Mouse (Mus musculus) liver, embryonic 16.5 days (tissue): ENCODE measurements around the gene Ppih. TPM values are rescaled to one million over a fixed set of nuclear protein-coding genes. Genes with fewer than 3 reads are reported as not detected.
A peak's percentile ranks its signal among the peaks of the same experiment; 100 is the strongest.

Experiments
- ATAC-seq: fragments of 200-750 bp; cut with Nextera tagmentation; 2 replicates; pipeline ENCODE4 v1.8.0; 2017; ENCODE audit warnings: low read depth, mild to moderate bottlenecking, moderate number of reproducible peaks, moderate library complexity
- H3K27ac ChIP-seq: fragments of 300-500 bp; sonication (generic); 2 replicates; pipeline ENCODE4 v1.5.1; 2014; ENCODE audit warnings: mild to moderate bottlenecking, low read length
- H3K27me3 ChIP-seq: fragments of 300-500 bp; sonication (generic); 2 replicates; pipeline ENCODE4 v1.6.1; 2014; ENCODE audit warnings: low read depth, low read length, mixed read lengths; ENCODE audit not compliant: control insufficient read depth, insufficient read depth
- H3K36me3 ChIP-seq: fragments of 300-500 bp; sonication (generic); 2 replicates; pipeline ENCODE4 v1.6.1; 2014; ENCODE audit warnings: mild to moderate bottlenecking; ENCODE audit not compliant: control insufficient read depth, insufficient read depth
- H3K4me1 ChIP-seq: fragments of 300-500 bp; sonication (generic); 2 replicates; pipeline ENCODE4 v1.6.1; 2014; ENCODE audit warnings: low read depth, low read length, mixed read lengths; ENCODE audit not compliant: control insufficient read depth
- H3K4me2 ChIP-seq: fragments of 300-500 bp; sonication (generic); 2 replicates; pipeline ENCODE4 v1.6.1; 2014; ENCODE audit warnings: low read depth, low read length, mixed read lengths
- H3K4me3 ChIP-seq: fragments of 300-500 bp; sonication (generic); 2 replicates; pipeline ENCODE4 v1.5.1; 2014; ENCODE audit warnings: low read depth, mild to moderate bottlenecking, low read length
- H3K9ac ChIP-seq: fragments of 300-500 bp; sonication (generic); 2 replicates; pipeline ENCODE4 v1.6.1; 2014; ENCODE audit warnings: low read depth, low read length
- H3K9me3 ChIP-seq: fragments of 300-500 bp; sonication (generic); replicated peaks from 2 replicates; pipeline ENCODE4 v1.6.1; 2016; ENCODE audit warnings: low read length; ENCODE audit not compliant: control insufficient read depth
- WGBS: fragments of 180-500 bp; shearing (Covaris S2); extraction: QIAGEN DNeasy Blood & Tissue Kit; methylation state at CpG from one replicate; pipeline ENCODE4 v1.1.7; 2014; ENCODE audit not compliant: insufficient replicate concordance; 5-methylcytosine and 5-hydroxymethylcytosine counted together
- polyA plus RNA-seq: library from polyadenylated mRNA; unstranded; fragments of >200 nt; fragmentation: Nextera tagmentation; extraction: Ambion mirVana; gene quantifications from 2 replicates; pipeline ENCODE4 v1.2.1, GENCODE M21; 2015

Gene Ppih
- polyA plus RNA-seq, 1 experiment from 2014 or later, result 37.7 TPM

DNA sequence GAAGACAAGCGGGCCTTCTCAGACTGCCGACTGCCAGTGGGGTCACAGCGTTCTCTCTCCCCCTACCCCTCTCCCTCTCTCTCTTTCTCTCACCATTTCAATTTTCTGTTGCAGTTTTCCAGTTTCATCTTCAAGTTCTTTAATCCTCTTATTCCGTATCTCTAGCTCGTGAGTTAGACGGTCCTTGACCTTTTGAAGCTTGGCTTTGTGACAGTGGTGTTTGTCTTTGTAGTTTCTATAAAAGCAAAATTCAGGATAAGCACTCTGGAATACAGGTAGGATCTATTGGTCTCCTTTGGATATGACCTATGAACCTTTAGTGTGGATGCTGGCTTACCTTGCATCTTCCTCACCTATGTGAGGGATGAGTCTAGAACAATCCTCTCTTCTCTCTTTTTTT is 13.1 kb upstream of the Ppih start:
- Histone ChIP-seq H3K36me3 (no peaks in the 10 kb centered on the region), H3K4me3 (no peak overlapping the region), H3K9ac (no peak overlapping the region), H3K4me2 (no peak overlapping the region), H3K27me3 (no peaks in the 10 kb centered on the region), H3K27ac (no peak overlapping the region), H3K9me3 (no peaks in the 10 kb centered on the region), H3K4me1 (no peaks in the 10 kb centered on the region)
- ATAC-seq, result no peak
- 69% methylated on average over 6 of the region's 6 CpGs for WGBS

DNA sequence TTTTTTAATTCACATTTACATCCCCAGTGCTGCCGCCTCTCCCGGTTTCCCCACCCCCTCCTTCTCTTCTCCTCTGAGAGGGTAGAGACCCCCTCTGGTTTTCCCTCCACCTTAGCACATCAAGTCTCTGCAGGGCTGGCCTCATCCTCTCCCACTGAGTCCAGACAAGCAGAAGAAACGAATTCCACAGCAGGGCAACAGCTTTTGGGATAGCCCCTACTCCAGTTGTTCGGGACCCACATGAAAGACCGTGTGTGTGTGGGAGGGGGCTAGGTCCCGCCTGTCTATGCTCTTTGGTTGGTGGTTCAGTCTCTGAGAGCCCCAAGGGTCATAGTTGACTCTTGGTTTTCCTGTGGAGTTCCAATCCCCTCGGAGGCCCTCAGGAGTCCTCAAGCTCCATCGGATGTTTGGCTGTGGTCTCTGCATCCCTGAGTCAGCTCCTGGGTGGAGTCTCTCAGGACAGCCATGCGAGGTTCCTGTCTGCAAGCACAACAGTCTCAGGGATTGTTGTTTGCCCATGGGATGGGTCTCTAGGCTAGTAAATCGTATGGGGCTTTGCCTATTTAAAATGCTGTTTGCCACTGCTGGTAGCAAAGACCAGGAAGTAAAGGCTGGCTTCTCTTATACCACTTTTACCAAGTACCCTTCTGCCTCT is 677 bp upstream of the Ppih start:
- H3K4me3 ChIP-seq, result peak overlapping the region; percentile 73
- 32% methylated on average over 10 of the region's 10 CpGs for WGBS

DNA sequence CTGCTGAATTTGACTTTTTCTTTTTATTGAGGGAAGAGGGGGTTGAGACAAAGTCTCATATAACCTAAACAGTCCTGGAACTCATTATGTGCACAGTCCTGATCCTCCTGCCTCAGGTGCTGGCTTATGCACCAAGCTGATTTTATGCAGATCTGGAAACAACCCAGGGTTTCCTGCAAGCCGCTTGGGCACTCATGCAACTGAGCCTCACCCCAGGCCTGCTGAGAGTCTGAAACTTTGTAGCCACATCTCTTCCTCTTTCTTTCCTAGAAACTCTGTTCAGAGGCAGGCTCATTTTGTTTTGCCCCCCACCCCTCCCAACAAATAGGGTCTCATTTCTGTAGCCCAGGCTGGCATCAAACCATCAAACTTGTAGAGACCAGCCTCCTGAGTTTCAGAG is 6.6 kb downstream of the Ppih start:
- Histone ChIP-seq H3K9ac (no peak overlapping the region), H3K27me3 (no peaks in the 10 kb centered on the region), H3K9me3 (no peaks in the 10 kb centered on the region), H3K4me1 (no peaks in the 10 kb centered on the region), H3K4me2 (no peak overlapping the region), H3K4me3 (no peak overlapping the region), H3K36me3 (peaks cover 37% of the 10 kb centered on the region), H3K27ac (no peak overlapping the region)
- 65% methylated on average over 1 of the region's 1 CpGs for WGBS
- no peak for ATAC-seq

More for the DNA sequence above, 677 bp upstream of the Ppih start:
- H3K9me3 ChIP-seq, result no peaks in the 10 kb centered on the region
- H3K36me3 ChIP-seq, result peaks cover 14% of the 10 kb centered on the region
- peak overlapping the region; percentile 63; the same call in 1 of the 2 replicates for H3K27ac ChIP-seq
- peak overlapping the region; percentile 83 for H3K4me2 ChIP-seq
- peak overlapping the region; percentile 70; the same call in 1 of the 2 replicates for H3K9ac ChIP-seq
- ATAC-seq, result peak; percentile 9; the same call in 1 of the 2 replicates
- H3K4me1 ChIP-seq, result peaks cover 11% of the 10 kb centered on the region
- no peaks in the 10 kb centered on the region for H3K27me3 ChIP-seq

GRCm38 (mm10) chr4:119305418-119305817 is 14.9 kb downstream of the Ppih start:
- Histone ChIP-seq H3K4me3 (no peak overlapping the region), H3K4me1 (no peaks in the 10 kb centered on the region), H3K36me3 (peaks cover 9% of the 10 kb centered on the region), H3K4me2 (no peak overlapping the region), H3K27ac (no peak overlapping the region), H3K27me3 (no peaks in the 10 kb centered on the region), H3K9ac (no peak overlapping the region), H3K9me3 (no peaks in the 10 kb centered on the region)
- WGBS, result 79% methylated on average over 5 of the region's 5 CpGs
- no peak for ATAC-seq

DNA sequence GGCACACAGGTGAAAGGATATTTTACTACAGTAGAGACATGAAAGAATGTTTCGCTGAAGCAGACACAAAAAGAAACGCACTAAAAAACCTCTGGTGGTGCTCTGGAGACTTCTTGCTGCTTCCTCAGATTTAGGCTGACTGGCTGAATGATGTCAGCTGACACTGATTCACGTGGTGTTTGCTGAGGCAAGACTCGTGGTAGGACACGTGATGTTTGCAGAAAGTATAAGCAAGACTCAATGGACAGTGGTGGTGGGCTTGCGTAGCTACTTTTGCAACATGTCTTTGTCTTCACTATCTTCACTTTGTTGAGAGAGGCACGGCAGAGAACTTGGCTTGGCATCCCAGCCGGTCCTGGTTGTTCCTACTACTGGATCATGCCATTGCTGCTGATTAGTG is 17.1 kb downstream of the Ppih start:
- 71% methylated on average over 8 of the region's 8 CpGs for WGBS
- ATAC-seq, result no peak
- Histone ChIP-seq H3K9ac (no peak overlapping the region), H3K4me3 (no peak overlapping the region), H3K4me1 (no peaks in the 10 kb centered on the region), H3K4me2 (no peak overlapping the region), H3K9me3 (no peaks in the 10 kb centered on the region), H3K27me3 (no peaks in the 10 kb centered on the region), H3K36me3 (no peaks in the 10 kb centered on the region), H3K27ac (no peak overlapping the region)

- no peak for ATAC-seq
- Histone ChIP-seq H3K4me3 (no peak overlapping the region), H3K9ac (no peak overlapping the region), H3K27me3 (no peaks in the 10 kb centered on the region), H3K9me3 (no peaks in the 10 kb centered on the region), H3K4me2 (no peak overlapping the region), H3K36me3 (no peaks in the 10 kb centered on the region), H3K27ac (no peak overlapping the region), H3K4me1 (no peaks in the 10 kb centered on the region)
- 70% methylated on average over 3 of the region's 3 CpGs for WGBS
Measured at GRCm38 (mm10) chr4:119301777-119302176, 18.6 kb downstream of the Ppih start.

DNA sequence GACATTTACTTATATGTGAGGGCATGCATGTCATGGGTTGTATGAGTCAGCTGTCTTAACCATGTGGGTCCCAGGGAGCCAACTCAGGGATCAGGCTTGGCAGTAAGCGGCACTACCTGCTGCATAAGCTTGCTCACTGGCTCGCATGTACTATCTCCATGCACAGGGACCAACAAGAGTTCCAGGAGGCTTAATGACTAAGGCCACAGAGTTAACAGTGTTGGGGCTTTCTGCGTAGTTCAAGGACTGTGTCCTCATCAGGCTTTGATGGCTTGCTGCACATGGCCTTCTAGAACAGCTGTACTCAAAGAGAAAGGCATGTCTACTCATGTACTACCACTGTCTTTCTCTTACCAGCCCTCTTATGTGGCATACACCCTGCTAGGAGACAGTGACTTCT is 19.6 kb downstream of the Ppih start:
- WGBS, result 78% methylated on average over 3 of the region's 3 CpGs
- no peak for ATAC-seq
- no peaks in the 10 kb centered on the region for H3K27me3 ChIP-seq
- no peaks in the 10 kb centered on the region for H3K9me3 ChIP-seq
- H3K4me3 ChIP-seq, result no peak overlapping the region
- H3K4me1 ChIP-seq, result no peaks in the 10 kb centered on the region
- H3K9ac ChIP-seq, result no peak overlapping the region
- H3K4me2 ChIP-seq, result no peak overlapping the region
- H3K27ac ChIP-seq, result no peak overlapping the region
- H3K36me3 ChIP-seq, result no peaks in the 10 kb centered on the region

DNA sequence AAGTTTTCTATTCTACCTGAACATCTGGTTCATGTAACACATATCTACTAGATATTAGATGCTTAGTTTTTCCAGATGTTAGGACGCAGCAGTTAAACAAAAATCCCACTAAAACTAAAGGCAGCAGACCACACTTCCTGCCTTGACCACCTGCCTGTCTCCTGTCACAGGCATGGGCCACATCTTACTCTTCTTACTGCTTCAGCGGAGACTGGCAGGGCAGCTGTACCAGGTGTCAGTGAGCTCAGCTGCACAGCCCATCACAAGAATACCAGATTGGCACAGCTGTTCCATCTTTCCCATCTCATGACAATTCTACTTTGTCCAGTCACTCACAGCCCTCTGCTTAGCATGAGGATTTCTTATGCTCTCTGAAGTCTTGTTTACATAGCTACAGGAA is 23.0 kb downstream of the Ppih start:
- 60% methylated on average over 2 of the region's 2 CpGs for WGBS
- Histone ChIP-seq H3K27ac (no peak overlapping the region), H3K4me2 (no peak overlapping the region), H3K4me3 (no peak overlapping the region), H3K9ac (no peak overlapping the region), H3K36me3 (no peaks in the 10 kb centered on the region), H3K4me1 (peaks cover 15% of the 10 kb centered on the region), H3K9me3 (no peaks in the 10 kb centered on the region), H3K27me3 (no peaks in the 10 kb centered on the region)
- no peak for ATAC-seq

- peaks cover 26% of the 10 kb centered on the region for H3K4me1 ChIP-seq
- H3K36me3 ChIP-seq, result peaks cover 5% of the 10 kb centered on the region
- H3K27me3 ChIP-seq, result no peaks in the 10 kb centered on the region
- no peak for ATAC-seq
- H3K9me3 ChIP-seq, result no peaks in the 10 kb centered on the region
- H3K9ac ChIP-seq, result peak overlapping the region; percentile 80
- peak overlapping the region; percentile 81 for H3K4me3 ChIP-seq
- peak overlapping the region; percentile 83 for H3K4me2 ChIP-seq
- no peak overlapping the region; the same call in 1 of the 2 replicates for H3K27ac ChIP-seq
- WGBS, result 3% methylated on average over 6 of the region's 6 CpGs
Measured at GRCm38 (mm10) chr4:119295134-119295453, 25.3 kb downstream of the Ppih start.
